Mouse (Mus musculus) layer of hippocampus, postnatal 10 days (tissue): ENCODE data around the gene Mcat. TPM values are rescaled to one million over a fixed set of nuclear protein-coding genes. Genes with fewer than 3 reads are reported as not detected.

ENCODE experiments used
- DNase-seq, 2 experiments: peaks; one replicate each; pipeline ENCODE4 v3.0.0; 2021; ENCODE audit warnings: low spot score in 2 of 2
- total RNA-seq, 2 experiments: library from RNA; stranded (reverse); gene quantifications; 2 replicates each; pipeline ENCODE4 v1.2.3; 2021

Mcat gene
- total RNA-seq, 2 experiments from 2014 or later, result 26.8 to 31.7 TPM

DNA sequence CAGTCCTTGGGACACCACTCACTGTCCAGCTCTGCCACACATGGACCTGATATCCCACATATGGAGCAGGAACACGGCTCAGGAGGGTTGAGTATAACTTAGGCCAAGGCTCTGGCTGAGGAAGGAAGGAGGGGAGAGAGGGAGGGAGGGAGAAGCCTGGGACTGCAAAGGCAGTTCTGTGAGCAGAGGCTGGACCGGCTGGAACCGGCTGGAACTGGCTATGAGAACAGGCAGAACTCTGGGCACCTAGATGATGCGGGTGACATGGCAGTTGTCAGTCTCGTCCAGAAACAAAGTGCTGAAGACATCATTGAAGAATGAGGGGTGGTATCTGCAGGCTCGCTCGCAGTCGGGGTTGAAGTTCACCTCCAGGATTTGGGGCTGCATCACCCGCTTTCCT, 13.1 kb upstream of the Mcat start:
- DNase-seq, result no peak

DNA sequence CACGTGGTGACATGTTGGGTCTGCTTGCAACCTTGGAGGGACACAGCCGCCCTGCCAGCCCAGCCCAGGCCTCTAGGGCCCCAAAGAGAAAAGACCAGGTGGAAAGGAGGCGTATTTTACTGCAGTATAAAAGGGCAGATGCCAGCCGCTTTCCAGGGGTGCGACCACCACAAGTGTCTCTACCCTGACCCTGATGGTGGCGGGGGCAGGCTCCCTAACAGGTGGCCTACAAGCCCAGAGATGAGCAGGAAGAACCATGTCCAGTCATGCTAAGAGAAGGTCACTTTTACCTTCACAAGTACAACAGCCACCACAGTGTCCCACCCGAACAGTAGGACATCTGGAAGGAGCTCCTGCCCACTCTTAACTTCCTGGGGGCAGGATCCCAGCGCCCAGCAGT, 12.0 kb upstream of the Mcat start:
- DNase-seq, result no peak

DNA sequence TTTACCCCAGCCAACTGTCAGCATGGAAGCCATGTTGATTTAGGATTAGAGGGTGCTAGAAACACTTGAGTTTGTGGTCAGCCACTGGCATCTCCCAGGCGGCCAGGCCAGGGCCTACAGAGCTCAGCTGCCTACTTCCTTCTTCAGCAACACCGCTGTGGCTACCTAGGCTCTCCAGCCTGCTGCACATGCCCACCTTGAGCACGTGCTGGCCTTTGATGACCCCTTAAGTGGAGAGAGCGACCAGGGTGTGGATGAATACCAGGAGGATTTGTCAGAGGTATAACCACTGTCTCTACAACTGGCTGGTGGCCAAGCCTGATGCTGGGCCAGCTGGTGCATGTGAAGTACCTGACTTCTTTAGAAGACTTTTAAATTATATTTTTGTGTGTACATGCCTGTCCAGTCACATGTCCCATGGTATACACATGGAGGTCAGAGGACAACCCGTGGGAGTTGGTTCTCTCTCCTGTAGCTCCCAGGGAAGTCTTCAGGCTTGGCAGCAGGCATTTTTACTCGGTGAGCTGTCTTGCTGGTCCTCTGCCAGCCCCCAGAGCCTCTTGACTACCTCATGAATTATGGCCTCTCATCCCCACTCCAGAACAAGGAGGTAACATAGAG, 11.3 kb upstream of the Mcat start:
- no peak for DNase-seq

DNA sequence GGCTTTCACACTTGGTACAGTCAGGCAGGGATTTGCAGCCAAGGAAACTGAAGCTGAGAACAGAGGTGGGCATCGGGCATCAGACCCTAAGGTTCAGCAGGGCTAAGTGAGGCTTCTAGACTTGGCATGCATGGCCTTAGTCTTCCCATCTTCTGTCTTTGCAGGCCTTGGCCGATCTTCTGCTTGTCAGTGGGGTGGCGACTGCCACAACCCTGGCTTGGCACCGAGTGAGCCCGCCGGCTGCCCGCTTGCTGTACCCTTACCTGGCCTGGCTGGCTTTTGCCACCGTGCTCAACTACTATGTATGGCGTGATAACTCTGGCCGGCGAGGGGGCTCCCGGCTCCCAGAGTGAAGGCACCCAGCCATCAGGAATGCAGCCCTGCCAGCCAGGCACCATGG, 10.0 kb upstream of the Mcat start:
- no peak for DNase-seq

DNA sequence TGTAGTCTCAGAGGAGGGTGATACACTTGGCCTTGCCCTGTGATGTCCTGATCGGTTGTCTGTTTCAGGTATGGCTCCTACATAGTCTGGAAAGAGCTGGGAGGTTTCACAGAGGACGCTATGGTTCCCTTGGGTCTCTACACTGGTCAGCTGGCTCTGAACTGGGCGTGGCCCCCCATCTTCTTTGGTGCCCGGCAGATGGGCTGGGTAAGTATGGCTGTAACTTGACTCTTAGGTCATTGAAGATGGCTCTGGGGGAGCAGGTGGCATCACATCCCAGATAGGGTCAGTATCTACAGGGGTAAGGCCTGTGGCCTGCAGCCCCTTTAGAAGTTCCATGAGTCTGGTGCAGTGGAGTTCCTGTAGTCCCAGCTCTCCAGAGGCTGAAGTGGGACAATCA, 8.5 kb upstream of the Mcat start:
- DNase-seq, result no peak

DNA sequence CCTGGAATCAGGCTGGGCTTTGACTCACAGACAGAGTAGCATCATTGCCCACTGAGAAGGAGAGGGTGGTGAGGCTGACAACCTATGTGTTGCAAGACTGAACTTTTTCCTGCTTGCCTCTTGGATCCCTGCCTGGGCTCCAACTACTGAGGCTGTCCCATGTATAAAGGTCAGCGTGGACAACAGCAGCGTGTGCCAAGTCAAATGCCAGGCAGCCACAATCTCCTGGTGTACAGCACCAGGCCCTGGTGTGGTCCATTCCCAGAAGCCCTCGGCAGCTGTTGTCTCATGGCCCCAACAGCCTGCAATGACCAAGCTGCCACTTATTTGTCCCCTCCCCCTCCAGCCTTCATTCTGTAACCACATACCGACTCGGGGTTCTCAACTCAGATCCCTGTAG, 8.0 kb upstream of the Mcat start:
- DNase-seq, result no peak

DNA sequence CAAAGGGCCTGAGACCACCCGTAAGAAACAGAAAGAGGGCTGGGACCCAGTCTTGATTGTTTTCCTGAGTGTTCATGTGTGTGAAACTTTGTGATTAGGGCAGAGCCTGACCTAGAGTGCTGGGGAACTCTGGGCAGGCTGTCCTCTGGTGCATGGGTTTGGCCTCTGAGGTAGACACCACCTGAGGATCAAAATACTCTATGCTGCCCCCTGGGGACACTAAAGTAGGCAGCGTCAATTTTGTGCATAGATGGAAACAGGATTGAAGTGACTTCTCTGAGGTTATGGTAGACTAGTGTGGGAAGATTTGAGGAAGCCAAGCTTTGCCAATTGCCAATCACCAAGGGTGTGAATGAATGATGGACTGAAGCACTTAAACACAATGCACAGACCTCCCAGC, 7.1 kb upstream of the Mcat start:
- DNase-seq, result no peak

DNA sequence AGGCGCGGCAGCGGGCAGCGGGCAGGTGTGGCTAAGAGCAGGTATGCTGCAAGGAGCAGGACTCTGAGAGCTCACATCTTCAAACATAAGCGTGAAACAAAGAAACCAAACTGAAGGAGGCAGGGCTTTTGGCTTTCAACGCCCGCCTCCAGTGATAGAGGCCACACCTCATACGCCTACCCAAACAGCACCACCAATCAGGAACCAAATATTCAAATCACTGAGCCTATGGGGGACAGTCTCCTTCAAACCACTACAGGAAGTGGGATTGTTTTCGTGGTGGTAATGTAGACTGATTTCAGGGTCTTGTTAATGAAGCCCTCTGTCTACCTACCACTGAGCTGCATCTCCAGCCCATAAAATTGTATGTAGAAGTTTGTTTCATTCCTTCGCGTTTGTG, 6.1 kb upstream of the Mcat start:
- no peak for DNase-seq

DNA sequence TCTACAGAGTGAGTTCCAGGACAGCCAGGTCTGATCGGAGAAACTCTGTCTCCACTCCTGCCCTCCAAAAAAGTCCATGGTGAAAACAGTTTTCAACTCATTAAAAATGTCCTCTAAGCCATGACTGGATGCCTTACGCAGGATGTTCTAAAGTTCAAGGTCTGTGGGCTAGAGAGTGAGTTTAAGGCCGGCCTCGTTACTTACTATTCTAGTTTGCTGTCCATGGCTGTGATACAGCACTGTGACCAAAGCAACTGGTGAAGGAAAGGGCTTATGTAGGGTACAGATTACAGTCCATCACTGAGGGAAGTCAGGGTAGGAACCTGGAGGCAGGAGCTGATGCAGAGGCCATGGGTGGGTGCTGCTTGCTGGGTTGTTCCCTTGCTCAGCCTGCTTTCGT, 5.0 kb upstream of the Mcat start:
- no peak for DNase-seq

DNA sequence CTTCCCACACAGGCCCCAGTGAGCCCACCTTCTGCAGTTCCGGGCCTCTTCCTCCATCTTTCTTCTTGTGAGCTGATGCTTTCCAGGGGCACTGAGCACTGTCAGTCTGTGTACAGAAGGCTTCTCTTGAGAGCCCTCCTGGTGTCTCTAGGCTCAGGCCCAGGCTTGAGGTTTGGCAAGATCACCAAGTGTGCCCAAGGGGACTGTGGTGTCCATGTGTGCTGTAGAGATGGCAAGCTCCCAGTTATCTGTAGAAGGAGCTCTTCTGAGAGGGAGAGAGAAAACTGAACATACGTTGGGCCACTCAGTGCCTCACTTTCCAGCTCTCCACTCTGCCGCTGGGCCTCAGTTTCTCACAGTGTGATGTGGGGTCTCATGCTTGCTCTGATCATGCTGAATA, 4.1 kb upstream of the Mcat start:
- no peak for DNase-seq

DNA sequence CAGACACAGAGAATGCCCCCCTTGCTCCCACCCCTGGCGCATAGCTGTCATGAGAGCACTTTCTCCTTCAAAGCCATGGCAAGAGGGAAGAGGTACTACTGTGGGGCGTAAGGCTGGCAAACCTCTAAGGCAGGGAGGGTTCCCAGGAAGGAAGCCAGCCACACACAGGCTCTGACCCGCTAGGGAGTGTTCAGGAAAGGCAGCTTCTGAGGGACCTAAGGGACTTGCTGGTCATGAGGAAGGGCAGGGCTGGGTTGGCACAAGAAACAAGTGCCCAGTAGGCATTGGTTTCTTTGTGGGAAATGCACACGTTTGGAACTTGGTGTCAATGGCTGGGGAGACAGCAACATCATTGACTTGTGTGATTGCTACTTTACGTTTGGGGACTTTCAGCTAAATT, 2.4 kb upstream of the Mcat start:
- no peak for DNase-seq

DNA sequence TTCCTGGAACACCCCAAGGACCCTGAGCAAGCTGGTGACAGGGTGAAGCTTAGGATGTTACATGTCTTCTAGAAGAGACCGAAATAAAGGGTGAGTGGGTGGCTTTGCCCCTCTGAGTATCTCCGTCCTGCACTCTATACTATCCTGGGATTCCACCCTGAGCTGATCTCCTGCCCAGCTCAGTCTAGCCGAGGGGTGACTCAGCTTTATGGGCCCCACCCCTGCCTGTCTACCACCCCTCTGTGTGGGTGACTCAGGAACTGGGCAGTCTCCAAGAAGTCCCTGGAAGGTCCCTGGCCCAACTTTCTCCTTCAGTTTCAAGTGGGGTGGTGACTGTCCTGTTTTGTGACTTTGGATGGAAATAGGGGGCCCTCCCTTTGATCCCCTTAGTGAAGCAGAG, 1.8 kb upstream of the Mcat start:
- DNase-seq, result no peak

DNA sequence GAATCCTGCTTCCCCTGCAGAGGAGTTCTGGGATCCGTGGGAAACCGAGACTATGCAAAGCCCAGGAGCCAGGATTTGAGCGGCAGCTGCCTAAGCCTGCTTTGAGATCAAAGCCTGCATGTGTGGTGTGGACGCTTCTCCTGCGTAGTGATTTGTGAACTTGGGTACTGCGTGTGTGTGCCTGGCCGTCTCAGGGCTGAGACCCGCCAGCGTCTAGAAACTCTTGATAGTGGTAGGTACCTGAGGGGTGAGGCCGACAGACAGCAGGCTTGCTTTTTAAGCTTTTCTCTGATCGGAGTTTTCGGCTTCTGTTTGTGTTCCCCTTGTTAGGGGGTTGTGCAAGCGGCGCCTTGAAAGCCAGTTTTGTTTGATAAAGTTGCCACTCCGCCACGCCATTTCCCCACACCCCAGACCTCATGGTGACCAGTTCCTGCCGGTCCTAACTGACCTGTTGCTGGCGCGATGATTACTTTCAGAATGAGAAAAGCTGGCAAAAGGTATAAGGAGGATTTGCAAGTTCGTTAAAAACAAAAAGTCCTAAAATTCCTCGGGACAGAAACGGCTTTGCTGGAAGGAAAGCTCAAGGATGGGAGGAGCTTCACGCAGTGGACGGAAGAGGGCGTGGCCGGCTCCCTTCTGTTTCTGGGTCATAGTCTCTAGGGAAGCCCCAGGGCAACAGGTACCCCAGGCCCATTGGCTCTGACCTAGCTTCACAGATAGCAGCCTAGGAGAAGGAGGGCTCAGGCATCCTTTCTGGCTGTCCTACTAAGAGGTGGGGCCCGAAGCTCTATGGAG, 467 bp upstream of the Mcat start:
- no peak for DNase-seq

DNA sequence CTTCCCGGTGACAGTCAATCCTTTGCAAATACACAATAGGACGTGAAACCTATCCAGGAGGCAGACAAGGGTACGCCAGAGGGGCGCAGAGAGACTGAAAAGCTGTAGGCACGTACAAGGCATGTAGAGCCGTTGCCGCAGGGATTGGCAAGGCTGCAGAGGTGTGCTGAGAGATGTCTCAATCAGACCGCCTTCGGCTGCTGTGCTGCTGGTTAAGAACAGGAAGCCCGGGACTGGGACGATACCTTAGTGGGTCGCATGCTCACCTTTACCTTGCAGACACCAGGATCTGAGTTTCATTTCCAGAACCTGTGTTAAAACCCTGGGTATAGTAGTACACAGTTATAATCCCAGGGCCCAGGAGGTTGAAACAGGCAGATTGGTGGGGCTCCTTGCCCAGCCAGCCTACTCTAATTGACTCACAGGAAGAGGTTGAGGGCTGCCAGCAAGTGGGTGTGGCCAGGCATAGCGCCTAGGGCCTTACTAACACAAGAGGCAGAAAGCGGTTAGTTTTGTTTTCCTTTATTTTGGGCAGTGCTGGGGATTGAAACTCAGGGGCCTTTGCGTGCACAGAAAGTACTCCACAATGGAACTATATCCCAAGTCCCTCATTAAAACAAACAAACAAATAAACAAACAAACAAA, 839 bp downstream of the Mcat start:
- peak; percentile 66 to 78 for DNase-seq

DNA sequence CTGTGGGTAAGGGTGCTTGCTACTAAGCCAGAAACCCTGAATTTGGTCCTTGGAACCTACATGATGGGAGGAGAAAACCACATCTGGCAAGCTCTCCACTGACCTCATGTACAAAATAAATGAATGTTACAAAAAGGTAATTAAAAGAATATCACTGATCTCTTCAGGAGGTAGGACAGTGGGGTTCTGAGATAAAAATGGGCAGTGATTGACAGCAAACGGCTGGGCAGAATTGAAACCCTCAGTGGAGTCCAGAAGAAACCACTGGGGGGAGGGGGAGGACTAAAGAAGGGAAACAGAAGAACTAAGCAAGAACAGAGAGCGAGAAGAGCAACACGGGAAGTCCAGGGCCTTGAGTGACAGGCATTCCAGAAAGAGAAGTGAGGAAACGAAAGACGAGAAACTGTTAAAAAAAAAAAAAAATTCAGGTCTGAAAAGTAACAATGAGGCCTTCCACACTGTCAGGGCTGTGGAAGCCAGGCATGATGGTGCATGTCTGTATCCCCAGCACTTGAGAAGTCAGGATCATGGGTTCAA, 2.6 kb downstream of the Mcat start:
- DNase-seq, result no peak

DNA sequence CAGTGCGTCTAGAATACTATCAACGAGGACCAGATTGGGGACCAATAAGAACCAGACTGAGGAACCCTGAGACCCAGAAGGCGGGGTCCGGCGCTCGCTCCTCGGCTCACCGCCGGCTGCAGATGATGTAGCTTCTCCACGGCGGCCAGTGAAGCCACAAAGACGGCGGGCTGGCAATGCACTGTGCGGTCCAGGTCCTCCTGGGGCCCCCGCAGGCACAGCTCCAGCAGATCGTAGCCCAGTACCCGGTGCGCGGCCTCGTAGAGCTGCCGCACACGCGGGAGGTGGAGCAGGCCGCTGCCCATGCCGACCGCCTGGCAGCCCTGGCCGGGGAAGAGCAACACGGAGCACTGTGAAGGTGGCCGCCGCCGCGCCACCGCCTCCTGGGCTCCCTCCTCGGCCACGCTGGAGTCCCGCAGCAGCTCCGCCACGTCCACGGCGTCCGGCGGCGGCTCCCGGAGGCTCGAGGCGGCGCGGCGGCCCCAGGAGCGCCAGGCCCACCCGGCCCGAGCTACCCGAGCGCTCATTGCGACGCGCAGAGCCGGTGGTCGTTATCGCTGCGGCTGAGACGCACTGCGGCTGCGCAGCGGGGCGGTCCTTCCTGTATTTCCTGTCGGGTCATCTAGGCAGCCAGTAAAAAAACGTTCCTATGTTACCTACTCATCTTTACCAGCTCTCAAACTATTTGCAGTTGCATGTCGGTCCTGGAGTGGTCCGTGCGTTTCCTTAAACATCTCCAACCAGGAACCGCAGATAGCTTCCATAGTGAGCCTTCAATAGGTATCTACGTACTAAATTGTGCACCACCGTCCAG, 8.2 kb downstream of the Mcat start:
- peak; percentile 80 to 90 for DNase-seq

DNA sequence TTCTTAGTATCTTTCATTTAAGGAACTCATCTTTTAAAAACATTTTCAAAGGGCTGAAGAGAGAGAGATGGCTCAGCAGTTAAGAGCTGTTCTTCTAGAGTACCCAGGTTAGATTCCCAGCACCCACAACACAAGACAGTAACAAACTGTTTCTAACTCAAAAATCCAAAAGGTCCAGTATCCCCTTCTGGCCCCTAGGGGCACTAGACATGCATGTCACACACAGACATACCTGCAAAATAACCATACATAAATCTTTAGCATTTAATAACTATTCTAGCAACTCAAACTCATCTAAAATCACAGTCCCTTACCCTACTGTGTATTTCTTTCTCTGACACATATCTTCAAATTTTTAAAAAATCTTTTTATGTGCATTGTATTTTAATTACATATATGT, 9.8 kb downstream of the Mcat start:
- no peak for DNase-seq

DNA sequence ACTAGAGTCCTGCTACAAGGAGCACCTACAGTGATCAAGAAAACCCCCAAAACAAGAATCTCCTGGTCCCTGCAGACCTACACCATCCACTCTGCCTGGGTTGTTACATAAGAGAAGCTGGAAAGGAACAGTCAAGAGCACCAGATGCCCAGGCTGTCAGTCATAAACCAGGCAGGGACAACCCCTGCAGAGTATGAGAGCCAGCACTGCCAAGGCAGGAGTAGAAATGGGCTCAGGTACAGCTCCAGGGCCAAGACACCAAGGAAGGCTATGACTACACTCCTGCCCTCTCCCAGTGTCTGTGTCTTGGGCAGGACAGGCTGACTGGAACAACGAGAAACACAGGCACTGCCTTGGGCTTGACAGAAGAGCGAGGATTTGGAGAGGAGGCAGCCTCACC, 13.4 kb downstream of the Mcat start:
- DNase-seq, result no peak

DNA sequence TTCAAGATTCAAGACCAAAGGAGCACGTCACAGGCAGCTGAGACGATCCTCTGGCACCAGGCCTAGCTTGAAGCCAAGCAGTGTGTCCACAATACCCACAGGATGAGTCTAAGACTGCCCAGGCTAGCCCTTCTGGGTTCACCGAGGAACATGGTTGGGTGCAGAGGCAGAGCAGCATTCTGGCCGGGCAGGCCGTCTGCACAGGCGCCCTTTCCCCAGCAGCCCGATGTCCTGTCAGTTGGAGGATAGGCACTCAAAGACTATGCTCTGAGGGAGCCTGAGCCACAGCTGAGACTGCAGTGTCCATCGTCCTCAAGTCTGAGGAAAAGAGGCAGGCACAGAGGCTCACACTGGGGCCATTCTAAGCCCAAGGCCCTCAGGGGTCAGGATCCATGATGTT, 16.4 kb downstream of the Mcat start:
- DNase-seq, result no peak

DNA sequence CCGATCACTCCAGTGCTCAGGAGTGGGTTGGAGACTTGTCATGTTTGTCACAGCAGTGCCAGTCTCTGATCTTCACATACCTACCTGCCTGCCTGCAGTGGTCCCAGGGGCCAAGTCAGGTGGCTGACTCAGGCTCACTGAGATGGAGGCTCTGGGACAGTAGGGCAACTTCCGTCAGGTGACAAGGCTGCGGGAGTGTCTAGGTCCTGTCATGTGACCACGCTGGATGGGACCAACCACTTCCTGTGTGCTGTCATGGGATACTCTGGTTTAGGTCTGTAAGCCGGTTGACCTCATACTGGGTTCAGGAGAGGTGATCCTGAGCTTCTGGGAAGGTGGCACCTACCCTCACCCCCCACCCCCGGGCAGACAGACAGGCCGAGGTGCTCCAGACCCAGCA, 17.6 kb downstream of the Mcat start:
- no peak for DNase-seq

DNA sequence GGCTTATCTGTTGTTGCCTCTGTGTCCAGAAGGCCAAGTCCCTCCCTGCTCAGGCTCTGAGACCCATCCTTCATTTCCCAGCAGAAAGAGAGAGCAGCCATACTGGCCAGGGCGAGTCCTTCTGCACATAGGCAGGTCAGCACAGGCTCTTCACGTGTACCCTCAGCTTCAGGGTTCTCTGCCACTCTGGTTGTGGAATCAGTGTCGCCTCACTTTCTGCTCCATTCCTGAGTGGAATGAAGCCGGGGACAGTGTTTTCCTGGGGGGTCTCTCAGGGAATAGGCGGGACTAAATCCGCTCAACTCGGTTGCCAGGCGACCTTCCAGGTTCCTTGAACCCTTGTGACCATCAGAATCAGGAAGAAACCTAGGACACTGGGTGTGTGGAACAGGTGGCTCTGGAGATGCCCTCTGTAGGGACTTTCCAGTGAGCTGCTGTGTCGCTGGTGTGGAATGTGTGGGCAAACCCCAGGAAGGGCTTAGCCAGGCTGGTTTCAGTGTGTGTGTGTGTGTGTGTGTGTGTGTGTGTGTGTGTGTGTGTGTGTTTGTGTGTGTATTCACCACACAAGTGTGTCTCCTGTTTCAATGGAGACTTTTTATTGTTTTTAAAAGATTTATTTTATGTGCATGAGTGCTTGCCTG, 21.8 kb downstream of the Mcat start:
- no peak for DNase-seq
